Mouse (Mus musculus): ENCODE measurements around the gene Itprid2.

GRCm38 (mm10) chr2:79635426-79636291 lies 507 bp downstream of the Itprid2 start:
- TF ChIP-seq CTCF (conservative IDR thresholded peaks at IDR 0.05; ENCODE audit: low read length) (no peak), NANOG (IDR thresholded peaks at IDR 0.05; ENCODE audit: borderline replicate concordance, low read length) (no peak), POU5F1 (IDR thresholded peaks at IDR 0.05; ENCODE audit: borderline replicate concordance, low read length) (no peak)
